Mouse (Mus musculus) spleen, adult 2 months (tissue): ENCODE results near the gene Ddx4.

Experiments used
- CTCF ChIP-seq: fragments of 200-500 bp; IDR thresholded peaks from 2 replicates; pipeline ENCODE4 v1.5.1; 2011; ENCODE audit warnings: mild to moderate bottlenecking, inconsistent platforms; ENCODE audit not compliant: insufficient read depth, insufficient read length, insufficient replicate concordance; ENCODE audit errors: extremely low read depth
- POLR2A ChIP-seq: fragments of 200-500 bp; IDR thresholded peaks from 2 replicates; pipeline ENCODE4 v1.6.1; 2011; ENCODE audit warnings: low read depth, low read length, inconsistent platforms

DNA sequence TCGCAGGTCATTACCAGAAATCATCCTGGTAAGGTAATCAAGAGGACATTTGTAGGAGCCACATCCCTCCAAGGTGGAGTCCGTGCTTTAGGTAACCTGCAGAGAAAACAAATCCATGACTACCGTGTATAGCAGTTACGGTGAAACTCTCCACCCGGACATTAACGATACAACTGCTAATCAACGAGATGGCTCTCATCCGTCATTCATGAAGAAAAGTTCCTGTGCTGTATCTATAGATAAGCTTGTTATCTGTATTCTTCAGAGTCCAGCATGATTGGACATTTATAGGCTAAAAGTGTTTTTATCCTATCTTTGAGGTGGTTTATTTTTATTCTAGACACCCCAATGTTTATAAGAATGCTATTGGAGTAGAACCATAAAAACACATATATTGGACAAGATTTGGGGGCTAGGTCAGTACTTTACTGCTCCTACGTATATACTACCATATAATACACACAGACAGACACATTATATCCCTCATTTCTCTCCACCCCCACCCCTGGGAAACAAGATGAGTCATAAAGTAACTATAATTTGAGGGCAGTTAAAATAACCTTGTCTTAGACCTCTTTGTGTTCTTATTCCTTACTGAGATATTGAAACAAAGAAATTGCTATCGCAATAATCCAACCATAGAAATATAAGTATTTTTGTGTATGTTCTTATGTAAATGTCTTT is 40.7 kb upstream of the Ddx4 start:
- TF ChIP-seq CTCF: no peak
- TF ChIP-seq POLR2A: no peak
